Comparison of ENCODE assay signal across 18 mouse cellular contexts in genomic region chr5:142458791-142459557, GRCm38 (mm10). TPM values are rescaled to one million over a fixed set of nuclear protein-coding genes. Genes with fewer than 3 reads are reported as not detected.
DNase-seq lines count a peak whose midpoint lies in the region; ATAC-seq lines count a peak whose summit lies in the region.
"Had no signal": no experiment of that assay in that cellular context is flagged by ENCODE, and none has a peak within 500 bp of the region (broad histone marks: within the 10 kb centered on the region; RNA-seq: fewer than 3 reads in every experiment).

No protein-coding gene starts in this region.

- peak overlapping the region; percentile 40; the same call in 1 of the 2 replicates for H3K27ac ChIP-seq in hindbrain, embryonic 13.5 days
- no peak overlapping the region for H3K27ac ChIP-seq in hindbrain, embryonic 10.5 days
- H3K27ac ChIP-seq in embryonic facial prominence, embryonic 15.5 days (replicated peaks): peak overlapping the region; percentile 78; the same call in 1 of the 2 replicates
- H3K27ac ChIP-seq in kidney, embryonic 14.5 days (ENCODE audit: low read depth, low read length): no peak overlapping the region
- H3K27ac ChIP-seq: kidney, embryonic 15.5 days; limb, embryonic 10.5 days had no signal

- DNase-seq in hindbrain, embryonic 10.5 days (ENCODE audit: low spot score): no peak
- peak; percentile 64 for DNase-seq in lung, postnatal 36 days
- no peak for DNase-seq in lung, postnatal 4 days
- no peak for DNase-seq in testis, postnatal 14 days (ENCODE audit: low spot score)
- DNase-seq: adrenal gland, postnatal 36 days; cerebellum, postnatal 14 days; gastrocnemius, postnatal 36 days; lung, adult 18-20 months had no signal

- no peak overlapping the region for H3K9ac ChIP-seq in hindbrain, embryonic 13.5 days
- no peak overlapping the region for H3K9ac ChIP-seq in embryonic facial prominence, embryonic 15.5 days
- H3K9ac ChIP-seq in kidney, embryonic 14.5 days (ENCODE audit: low read depth, low read length): no peak overlapping the region
- H3K9ac ChIP-seq: heart, embryonic 12.5 days; kidney, embryonic 15.5 days had no signal

- no peak overlapping the region for H3K4me3 ChIP-seq in hindbrain, embryonic 13.5 days
- H3K4me3 ChIP-seq in hindbrain, embryonic 10.5 days: no peak overlapping the region
- H3K4me3 ChIP-seq in embryonic facial prominence, embryonic 15.5 days (replicated peaks): no peak overlapping the region
- no peak overlapping the region for H3K4me3 ChIP-seq in kidney, embryonic 14.5 days (ENCODE audit: low read length)
- H3K4me3 ChIP-seq: heart, embryonic 12.5 days; kidney, embryonic 15.5 days; limb, embryonic 10.5 days; megakaryocyte, embryonic 14.5 days had no signal

- no peaks in the 10 kb centered on the region for H3K27me3 ChIP-seq in hindbrain, embryonic 13.5 days
- no peaks in the 10 kb centered on the region for H3K27me3 ChIP-seq in hindbrain, embryonic 10.5 days (ENCODE audit: insufficient read depth, poor library complexity, severe bottlenecking)
- no peaks in the 10 kb centered on the region for H3K27me3 ChIP-seq in embryonic facial prominence, embryonic 15.5 days
- no peaks in the 10 kb centered on the region for H3K27me3 ChIP-seq in kidney, embryonic 14.5 days (ENCODE audit: control insufficient read depth, insufficient read depth, low read length)
- H3K27me3 ChIP-seq: heart, embryonic 12.5 days; kidney, embryonic 15.5 days; megakaryocyte, embryonic 14.5 days; Patski had no signal

- H3K4me2 ChIP-seq in hindbrain, embryonic 13.5 days: no peak overlapping the region
- H3K4me2 ChIP-seq in embryonic facial prominence, embryonic 15.5 days (replicated peaks): no peak overlapping the region
- no peak overlapping the region for H3K4me2 ChIP-seq in kidney, embryonic 14.5 days (replicated peaks; ENCODE audit: low read depth, low read length)
- H3K4me2 ChIP-seq: heart, embryonic 12.5 days; kidney, embryonic 15.5 days had no signal

- peaks cover 61% of the 10 kb centered on the region for H3K36me3 ChIP-seq in hindbrain, embryonic 13.5 days
- H3K36me3 ChIP-seq in hindbrain, embryonic 10.5 days: peaks cover 77% of the 10 kb centered on the region
- H3K36me3 ChIP-seq in embryonic facial prominence, embryonic 15.5 days: peaks cover 58% of the 10 kb centered on the region
- peaks cover 45% of the 10 kb centered on the region for H3K36me3 ChIP-seq in kidney, embryonic 14.5 days (ENCODE audit: control insufficient read depth, insufficient read depth, low read length)

- WGBS in hindbrain, embryonic 13.5 days: 88% methylated on average over 17 of the region's 17 CpGs
- 91% methylated on average over 17 of the region's 17 CpGs for WGBS in hindbrain, embryonic 10.5 days
- 78% methylated on average over 17 of the region's 17 CpGs for WGBS in embryonic facial prominence, embryonic 15.5 days
- WGBS in kidney, embryonic 14.5 days: 86% methylated on average over 17 of the region's 17 CpGs

- peaks cover 9% of the 10 kb centered on the region for H3K4me1 ChIP-seq in hindbrain, embryonic 13.5 days (replicated peaks)
- peaks cover 18% of the 10 kb centered on the region for H3K4me1 ChIP-seq in hindbrain, embryonic 10.5 days (replicated peaks)
- H3K4me1 ChIP-seq in embryonic facial prominence, embryonic 15.5 days: peaks cover 20% of the 10 kb centered on the region
- no peaks in the 10 kb centered on the region for H3K4me1 ChIP-seq in kidney, embryonic 14.5 days (ENCODE audit: control insufficient read depth, insufficient read depth, low read length)

- no peaks in the 10 kb centered on the region for H3K9me3 ChIP-seq in hindbrain, embryonic 13.5 days
- H3K9me3 ChIP-seq in hindbrain, embryonic 10.5 days: no peaks in the 10 kb centered on the region
- no peaks in the 10 kb centered on the region for H3K9me3 ChIP-seq in embryonic facial prominence, embryonic 15.5 days (replicated peaks)
- H3K9me3 ChIP-seq in kidney, embryonic 14.5 days (ENCODE audit: control insufficient read depth, low read length): no peaks in the 10 kb centered on the region
- H3K9me3 ChIP-seq: heart, embryonic 12.5 days; kidney, embryonic 15.5 days; limb, embryonic 10.5 days had no signal

- no peak for ATAC-seq in hindbrain, embryonic 13.5 days (ENCODE audit: low FRiP score)
- ATAC-seq in embryonic facial prominence, embryonic 15.5 days (ENCODE audit: insufficient number of reproducible peaks, low FRiP score, low TSS enrichment, low read depth): no peak
- peak; percentile 29 for ATAC-seq in monocyte, adult 5-6 weeks (replicated peaks; ENCODE audit: insufficient number of reproducible peaks, low FRiP score, low TSS enrichment, poor library complexity, severe bottlenecking)
- no peak for ATAC-seq in kidney, embryonic 14.5 days (ENCODE audit: low FRiP score, low TSS enrichment)
- ATAC-seq: midbrain, embryonic 16.5 days; Patski had no signal

RNA-seq across cellular contexts. Expression of gene Ap5z1, which starts 4.8 kb away (rescaled TPM):
- 12.8 and 15.2 TPM in 2 replicates for polyA plus RNA-seq in hindbrain, embryonic 13.5 days (2015; fragmentation: Nextera tagmentation; extraction: Ambion mirVana)
- 13.5 and 16.9 TPM in 2 replicates for polyA plus RNA-seq in hindbrain, embryonic 10.5 days (2016; fragmentation: Nextera tagmentation; extraction: Ambion mirVana)
- 9.9 and 11.8 TPM in 2 replicates for polyA plus RNA-seq in embryonic facial prominence, embryonic 15.5 days (2015; fragmentation: Nextera tagmentation; extraction: Ambion mirVana)
- 6.7 to 13.7 TPM (median 6.9 TPM) in 3 replicates for total RNA-seq in monocyte, adult 5-6 weeks (2017)
- polyA plus RNA-seq in kidney, embryonic 14.5 days (2014; fragmentation: Nextera tagmentation; extraction: Ambion mirVana): 7.2 and 10.1 TPM in 2 replicates

RNA-seq across cellular contexts. Expression of gene Foxk1, which starts 57.7 kb away (rescaled TPM):
- polyA plus RNA-seq in hindbrain, embryonic 13.5 days (2015; fragmentation: Nextera tagmentation; extraction: Ambion mirVana): 5.3 and 5.6 TPM in 2 replicates
- 5.2 and 5.5 TPM in 2 replicates for polyA plus RNA-seq in hindbrain, embryonic 10.5 days (2016; fragmentation: Nextera tagmentation; extraction: Ambion mirVana)
- 6.5 and 6.6 TPM in 2 replicates for polyA plus RNA-seq in embryonic facial prominence, embryonic 15.5 days (2015; fragmentation: Nextera tagmentation; extraction: Ambion mirVana)
- 17.6 to 31.2 TPM (median 21.7 TPM) in 3 replicates for total RNA-seq in monocyte, adult 5-6 weeks (2017)
- polyA plus RNA-seq in kidney, embryonic 14.5 days (2014; fragmentation: Nextera tagmentation; extraction: Ambion mirVana): 4.4 and 6.5 TPM in 2 replicates

Comparison
In these comparisons a context has a peak if more than half of its experiments do, and no peak if none do; other contexts are left out.
1. H3K27ac ChIP-seq: peak in hindbrain, embryonic 13.5 days (single experiment) and embryonic facial prominence, embryonic 15.5 days (single experiment); none in hindbrain, embryonic 10.5 days (single experiment) and kidney, embryonic 14.5 days (single experiment).